Mouse (Mus musculus) layer of hippocampus, adult 9-10 months (tissue): ENCODE results near the gene Nes.

Source experiments
- DNase-seq: peaks from one replicate; pipeline ENCODE4 v3.0.0; 2022; ENCODE audit warnings: low spot score

Nes gene

DNA sequence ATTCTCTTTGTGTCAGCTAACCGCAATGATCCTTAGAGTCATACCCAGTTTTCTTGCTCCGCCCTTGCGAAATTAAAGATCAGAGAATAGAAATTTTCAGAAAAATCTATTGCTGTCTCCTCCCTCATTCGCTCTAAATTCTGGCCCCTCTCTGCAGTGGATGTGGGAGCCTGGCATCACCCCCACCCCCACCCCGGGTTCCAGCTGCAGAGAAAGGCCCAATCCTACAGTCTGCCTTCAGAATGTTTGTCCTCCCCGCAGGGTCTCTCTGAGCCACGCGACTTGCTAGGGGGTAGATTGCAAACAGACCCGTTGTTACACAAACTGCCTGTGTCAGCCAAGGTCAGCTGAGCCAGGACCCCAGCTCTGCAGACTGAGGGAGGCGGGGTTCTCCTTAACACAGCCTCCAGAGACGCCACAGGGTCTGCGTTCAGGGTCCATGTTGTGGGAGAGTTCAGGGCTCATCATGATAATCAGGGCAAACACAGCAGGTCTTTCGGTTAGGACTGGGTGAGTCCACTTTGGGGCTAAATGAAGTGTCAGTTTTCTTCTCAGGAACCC is 20.8 kb upstream of the Nes start:
- DNase-seq, result no peak

DNA sequence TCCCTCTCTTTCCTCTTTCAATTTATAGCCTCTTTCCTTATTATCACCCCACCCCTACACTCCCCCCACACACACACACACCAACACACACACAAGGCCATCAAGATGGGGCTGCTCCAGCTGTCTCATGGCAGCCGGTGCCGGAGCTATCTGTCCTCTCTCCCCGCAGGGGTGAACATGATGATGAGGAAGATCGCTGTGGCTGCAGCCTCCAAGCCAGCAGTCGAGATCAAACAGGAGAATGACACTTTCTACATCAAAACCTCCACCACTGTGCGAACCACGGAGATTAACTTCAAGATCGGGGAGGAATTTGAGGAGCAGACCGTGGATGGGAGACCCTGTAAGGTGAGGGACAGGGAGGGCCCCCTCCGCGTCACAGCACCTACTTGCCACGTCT is 18.9 kb upstream of the Nes start:
- DNase-seq, result no peak

DNA sequence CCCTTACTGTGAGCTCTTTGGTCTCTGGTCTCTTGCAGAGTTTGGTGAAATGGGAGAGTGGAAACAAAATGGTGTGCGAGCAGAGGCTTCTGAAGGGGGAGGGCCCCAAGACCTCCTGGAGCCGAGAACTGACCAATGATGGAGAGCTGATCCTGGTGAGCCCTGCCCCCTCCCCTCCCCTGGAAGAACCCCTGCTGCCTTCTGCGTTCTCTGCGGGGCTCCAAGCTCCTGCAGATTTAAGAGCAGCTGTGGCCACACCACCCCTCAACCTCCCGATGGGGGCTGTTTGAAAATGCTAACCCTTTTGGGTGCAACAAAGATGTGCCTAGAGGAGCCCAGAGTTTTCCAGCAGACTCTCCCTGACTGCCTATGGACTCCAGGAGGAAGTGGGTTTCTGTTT is 18.4 kb upstream of the Nes start:
- DNase-seq, result no peak

DNA sequence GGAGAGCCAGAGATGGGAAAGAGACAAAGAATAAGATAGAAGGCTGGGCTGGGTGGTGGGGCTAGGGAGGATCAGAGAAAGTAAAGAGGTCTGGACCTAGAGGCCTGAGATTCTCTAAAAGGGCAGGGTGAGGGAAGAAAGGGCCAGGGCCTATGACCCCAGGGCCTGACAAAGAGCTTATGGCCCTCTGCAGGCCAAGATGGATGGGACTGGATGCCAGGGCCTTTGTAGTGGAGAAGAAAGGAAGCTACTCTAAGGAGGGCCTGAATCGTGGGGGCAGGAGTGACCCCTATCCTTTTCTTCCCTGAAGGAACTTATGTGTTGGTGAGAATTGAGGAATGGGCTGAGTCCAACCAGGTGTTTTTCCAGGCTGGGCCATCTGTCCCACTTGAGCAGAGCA is 12.8 kb upstream of the Nes start:
- no peak for DNase-seq

DNA sequence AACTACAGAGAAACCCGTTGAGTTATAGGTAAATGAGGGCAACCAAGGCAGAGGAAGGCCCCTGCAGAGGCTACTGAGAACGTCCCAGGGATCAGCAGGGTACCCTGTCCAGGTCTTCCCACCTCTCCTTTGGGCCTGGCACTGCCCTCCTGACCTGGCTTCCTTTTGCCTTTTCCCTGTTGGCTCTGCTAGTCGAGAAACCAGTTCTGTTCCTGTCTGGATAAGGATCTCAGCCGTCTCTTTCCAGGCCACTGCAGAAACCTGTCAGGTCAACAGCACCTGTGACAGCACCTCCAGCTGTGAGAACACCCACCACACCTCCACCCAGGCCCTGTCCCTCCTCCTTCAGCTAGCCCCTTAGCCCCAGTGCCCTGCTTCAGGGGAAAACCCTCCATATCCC is 12.4 kb upstream of the Nes start:
- DNase-seq, result no peak

DNA sequence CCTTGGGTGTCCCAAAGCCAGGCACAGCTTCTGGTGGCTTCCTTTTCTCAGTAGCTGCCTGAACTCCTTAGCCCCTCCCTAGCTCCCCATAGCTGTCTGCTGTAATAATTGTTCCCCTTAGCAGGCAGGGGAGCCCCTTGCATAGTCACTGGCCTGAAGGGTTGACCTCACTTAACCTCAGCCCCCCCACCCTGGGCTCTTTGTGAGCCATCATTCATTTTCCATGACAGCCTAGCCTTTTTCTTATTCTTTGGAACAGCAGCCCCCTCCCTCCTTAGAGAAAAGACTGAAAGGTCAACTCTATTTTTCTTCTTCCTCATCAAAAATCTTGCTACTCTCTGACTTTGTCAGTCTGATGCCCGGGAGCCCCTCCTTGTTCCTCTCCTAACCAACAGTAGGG is 11.9 kb upstream of the Nes start:
- DNase-seq, result no peak

DNA sequence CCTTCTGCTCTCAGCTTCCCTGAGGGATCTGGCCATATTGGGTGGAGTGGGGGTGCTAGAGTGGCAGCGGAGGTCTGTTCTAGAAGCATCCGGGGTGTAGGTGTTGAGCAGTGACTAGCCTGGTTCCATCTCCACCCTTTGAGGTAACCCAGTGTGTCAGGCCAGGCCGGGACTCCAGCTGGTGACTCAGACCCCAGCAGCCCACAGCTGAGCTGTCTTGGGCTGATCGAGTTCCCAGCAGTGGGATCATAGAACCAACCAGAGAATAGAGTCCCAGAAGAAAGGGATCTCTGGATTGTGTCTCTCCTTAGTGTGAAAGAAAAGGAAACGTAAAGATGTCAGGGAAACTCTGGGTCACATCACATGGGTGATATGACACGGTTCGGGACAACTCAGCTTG is 11.5 kb upstream of the Nes start:
- no peak for DNase-seq

DNA sequence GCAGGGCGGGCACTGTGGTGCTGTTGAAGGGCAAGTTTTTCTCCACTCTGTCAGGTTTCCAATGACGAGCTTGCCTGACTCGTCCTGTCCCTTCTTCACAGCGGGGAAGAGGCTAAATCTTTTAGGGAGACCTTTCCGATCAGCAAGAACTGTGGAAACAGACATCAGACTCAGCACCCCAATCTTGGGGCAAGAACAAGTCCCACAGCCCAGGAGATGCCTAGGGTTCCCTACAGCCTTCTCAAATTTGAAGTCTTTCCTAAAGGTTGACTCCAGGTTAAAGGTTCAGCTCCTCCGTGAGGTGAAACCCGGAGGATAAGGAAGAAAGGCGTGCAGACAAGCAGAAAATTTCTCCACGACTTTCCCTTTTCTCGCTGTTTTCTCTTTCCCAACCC is 10.7 kb upstream of the Nes start:
- DNase-seq, result no peak

DNA sequence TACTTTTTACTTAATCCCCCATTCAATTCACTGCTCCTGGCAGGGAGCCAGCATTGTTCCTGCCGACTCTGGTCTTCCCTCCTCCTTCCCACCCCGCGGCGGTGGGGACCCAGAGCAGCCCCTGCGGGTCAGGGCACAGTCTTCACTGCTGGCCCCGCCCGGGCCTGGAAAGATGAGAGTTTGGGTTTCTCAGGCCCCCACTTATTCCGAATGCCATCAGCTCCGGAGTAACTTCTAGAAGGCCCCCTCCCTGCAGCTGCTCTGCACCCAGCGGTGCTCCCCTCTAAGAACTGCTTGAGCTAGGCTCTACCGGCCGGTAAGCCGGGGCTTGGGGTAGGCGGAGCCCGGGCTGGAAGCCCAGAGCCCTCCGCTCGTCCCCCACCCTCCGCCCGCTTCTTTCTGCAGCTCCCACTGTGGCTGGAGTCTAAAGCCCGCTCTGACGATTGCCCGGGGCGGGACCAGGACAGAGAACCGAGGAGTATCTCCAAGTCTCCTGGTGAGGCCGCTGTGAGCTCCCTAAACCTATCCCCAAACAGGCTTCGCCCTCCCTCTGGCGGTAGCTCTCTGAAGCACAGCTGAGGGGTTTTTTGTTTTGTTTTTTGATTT is 10.2 kb upstream of the Nes start:
- peak; percentile 54 for DNase-seq

DNA sequence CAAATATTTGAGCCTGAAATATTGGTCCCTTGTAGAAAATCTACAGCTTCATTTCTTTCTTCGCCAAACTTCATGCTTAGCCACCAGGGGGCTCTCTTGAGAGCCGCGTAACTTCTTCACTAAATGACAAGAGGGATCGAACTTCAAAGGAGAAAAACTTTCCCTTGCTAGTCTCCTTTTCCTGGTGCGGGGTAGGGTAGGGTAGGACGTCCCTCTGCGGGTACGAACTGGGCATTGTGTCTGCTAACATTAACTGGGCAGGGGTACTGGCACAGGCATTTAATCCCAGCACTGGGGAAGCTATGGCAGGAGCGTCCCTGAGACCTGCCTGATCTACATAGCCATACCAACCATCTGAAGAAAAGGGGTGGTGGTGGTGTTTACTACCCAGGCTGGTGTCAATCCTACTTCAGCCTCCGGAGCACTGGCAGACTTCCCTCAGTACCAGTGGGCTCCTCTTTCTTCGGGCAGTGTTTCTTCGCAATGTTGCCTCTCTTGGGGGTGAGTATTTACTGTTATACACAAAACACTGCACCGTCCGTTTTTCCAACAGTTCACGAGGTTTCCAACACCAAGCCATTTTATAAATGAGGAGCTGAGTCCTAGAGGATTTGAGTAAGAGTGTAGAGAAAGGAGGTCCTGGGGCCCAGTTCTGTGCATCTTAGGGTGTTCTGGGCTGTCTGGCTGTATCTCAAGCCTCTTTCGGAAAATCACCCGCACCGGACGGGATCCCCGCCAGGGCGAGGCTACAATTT is 517 bp upstream of the Nes start:
- peak; percentile 45 for DNase-seq

DNA sequence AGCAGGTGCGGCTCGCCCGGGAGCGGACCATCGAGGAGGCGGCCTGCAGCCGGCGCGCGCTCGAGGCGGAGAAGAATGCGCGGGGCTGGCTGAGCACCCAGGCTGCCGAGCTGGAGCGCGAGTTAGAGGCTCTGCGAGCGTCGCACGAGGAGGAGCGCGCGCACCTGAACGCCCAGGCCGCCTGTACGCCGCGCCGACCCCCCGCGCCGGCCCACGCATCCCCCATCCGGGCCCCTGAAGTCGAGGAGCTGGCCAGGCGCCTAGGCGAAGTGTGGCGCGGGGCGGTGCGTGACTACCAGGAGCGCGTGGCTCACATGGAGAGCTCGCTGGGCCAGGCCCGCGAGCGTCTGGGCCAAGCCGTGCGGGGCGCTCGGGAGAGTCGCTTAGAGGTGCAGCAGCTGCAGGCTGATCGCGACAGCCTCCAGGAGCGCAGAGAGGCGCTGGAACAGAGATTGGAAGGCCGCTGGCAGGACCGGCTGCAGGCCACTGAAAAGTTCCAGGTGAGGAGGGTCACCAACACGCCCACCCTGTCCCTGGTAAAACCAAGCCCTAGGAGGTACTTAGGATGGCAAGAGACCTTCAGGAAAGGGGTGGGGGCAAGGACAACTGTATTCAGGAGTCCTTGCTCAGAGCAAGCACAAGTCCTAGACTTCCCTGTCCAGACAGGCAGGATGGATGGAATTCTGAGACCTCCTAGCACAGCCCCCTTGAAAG is 768 bp downstream of the Nes start:
- no peak for DNase-seq

DNA sequence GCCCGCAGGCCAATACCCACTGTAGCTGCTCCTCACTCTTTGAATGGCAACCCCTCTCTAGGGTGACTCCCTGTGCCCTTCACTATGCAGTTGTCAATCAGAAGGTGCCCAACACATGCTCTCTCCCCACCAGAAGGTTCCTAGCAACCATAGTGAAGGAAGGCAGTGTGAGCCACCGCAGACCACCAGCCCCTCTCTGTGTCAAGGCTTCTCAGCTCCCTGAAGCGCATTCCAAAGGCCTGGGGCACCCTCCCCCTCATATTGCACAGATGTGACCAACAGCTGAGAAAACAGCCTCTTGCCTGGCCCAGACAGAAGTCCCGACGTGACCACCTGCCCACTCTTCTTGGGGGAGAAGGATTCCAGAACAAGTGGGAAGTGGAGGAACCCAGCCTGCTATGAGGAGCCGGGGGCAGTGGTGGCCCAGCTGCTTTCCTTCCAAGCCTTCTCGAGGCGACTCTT is 1.4 kb downstream of the Nes start:
- DNase-seq, result no peak

DNA sequence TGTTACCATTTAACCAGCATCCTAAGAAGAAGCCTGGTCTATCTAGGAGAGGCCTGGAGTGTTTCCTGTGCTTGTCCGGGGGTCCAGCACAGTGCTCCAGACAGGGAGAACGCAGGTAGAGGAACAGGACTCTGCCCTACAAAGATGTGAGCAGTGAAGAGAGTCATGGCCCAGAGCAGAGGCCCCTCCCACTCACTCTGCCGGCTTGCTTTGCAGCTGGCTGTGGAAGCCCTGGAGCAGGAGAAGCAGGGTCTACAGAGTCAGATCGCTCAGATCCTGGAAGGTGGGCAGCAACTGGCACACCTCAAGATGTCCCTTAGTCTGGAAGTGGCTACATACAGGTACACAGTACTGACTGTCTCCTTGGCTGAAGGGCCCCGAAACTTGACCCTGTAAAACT is 1.9 kb downstream of the Nes start:
- no peak for DNase-seq

DNA sequence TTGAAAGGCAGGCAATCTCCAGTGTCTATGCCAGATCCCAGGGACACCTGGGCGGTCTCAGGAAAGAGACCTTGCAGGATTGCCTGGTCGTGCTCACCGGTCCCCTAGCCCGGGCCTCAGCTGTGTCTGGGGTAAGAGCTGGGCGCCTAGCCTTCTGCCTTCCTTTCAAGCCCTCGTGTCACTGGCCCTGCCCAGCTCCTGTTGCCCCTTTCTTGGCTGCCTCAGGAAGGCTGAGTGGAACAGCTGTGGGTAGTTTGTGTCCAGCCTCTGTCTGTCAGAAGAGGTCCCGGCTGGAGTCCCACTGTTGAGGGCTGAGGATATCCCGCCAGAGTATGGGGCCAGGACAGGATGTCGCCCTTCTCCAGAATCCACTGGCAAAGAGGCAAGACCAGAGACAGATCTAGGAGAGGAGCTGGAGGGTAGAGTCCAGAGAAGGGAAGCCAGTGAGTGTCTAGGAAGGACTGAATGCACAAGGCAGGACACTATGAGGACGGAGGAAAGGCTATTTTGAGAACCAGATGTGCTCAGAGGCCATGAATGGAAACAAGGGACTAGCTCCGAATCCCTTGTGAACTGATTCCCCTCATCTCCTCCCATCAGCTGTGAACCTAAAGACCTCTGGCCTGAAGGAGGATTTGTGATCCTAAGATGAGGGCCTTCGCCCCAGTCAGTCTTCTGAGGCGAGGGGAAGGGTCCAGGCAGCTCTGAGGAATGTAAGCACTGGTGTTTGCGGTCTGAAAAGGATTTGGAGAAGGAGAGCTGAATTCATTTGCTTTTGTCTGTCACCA is 2.9 kb downstream of the Nes start:
- no peak for DNase-seq

DNA sequence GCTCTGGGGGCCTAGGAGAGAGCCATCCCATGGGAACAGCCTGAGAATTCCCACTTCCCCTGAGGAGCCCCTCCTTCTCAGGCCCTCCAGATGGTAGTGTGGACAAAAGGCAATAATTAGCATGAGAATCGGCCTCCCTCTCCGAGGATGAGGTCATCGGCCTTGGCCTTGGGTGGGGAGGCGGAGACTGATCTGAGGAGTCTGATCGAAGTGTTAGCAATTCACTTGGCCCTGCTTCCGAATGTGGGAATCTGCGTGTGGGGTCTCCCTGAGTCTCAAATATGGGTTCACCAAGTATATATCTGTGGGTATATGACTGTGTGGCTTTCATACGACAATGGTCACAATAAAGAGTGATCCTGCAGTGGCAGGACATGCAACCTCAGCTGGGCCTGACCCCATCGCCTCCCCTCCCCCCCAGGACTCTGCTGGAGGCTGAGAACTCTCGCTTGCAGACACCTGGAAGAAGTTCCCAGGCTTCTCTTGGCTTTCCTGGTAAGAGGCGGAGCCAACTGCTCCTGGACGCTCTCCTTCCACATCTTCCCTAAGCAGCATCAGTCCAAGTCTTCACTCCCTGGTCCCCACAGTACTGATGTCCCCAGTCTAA is 3.6 kb downstream of the Nes start:
- no peak for DNase-seq

DNA sequence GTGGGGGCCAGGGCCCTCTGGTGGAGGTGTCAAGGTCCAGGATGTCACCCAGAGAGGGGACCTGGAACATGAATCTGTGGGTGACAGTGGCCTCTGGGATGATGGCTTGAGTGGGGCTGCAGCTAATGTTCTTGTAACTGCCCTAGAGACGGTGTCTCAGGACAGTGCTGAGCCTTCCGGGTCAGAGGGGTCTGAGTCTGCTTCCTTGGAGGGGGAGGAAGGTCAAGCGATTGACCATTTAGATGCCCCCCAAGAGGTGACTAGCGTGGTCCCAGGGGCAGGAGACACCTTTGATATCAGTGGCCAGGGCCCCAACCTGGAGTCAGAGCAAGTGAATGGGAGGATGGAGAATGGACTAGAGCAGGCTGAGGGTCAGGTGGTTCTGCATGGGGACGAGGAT is 8.6 kb downstream of the Nes start:
- DNase-seq, result no peak

DNA sequence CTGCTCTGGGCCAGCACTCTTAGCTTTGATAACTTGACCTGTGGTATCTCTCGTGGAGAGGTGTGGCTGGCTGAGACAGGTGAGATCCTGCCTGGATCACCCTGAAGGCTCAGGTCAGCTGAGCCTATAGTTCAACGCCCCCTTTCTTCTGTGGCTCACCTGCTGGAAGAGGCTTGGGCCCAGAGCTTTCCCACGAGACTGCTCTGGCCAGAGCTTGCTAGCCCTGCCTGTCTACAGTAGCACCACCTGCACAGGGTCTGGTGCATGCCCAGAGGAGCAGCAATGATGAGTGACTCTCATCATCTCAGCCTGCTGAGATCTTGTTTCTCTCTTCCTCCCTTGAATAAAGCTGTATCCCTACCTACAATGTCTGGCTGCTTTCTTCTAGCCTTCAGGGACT is 9.2 kb downstream of the Nes start:
- no peak for DNase-seq

DNA sequence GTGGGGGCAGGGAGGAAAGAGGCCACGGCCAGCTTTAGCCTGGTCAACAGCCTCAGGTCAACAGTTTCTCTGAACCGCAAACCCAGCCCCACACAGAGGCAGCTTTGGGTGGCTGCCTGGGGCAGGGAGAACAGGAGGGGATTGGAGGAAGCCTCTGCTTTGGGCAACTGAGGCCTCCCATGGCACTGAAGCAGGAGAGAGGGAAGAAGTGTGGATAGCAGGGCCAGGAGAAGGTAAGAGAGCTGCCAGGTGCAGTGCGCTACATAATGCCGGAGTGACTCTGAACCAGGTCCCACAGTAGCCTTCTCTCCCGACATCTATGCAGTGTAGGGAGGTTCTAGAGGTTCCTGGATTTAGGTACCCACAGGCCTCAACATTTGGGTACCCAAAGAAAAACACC is 9.8 kb downstream of the Nes start:
- no peak for DNase-seq

DNA sequence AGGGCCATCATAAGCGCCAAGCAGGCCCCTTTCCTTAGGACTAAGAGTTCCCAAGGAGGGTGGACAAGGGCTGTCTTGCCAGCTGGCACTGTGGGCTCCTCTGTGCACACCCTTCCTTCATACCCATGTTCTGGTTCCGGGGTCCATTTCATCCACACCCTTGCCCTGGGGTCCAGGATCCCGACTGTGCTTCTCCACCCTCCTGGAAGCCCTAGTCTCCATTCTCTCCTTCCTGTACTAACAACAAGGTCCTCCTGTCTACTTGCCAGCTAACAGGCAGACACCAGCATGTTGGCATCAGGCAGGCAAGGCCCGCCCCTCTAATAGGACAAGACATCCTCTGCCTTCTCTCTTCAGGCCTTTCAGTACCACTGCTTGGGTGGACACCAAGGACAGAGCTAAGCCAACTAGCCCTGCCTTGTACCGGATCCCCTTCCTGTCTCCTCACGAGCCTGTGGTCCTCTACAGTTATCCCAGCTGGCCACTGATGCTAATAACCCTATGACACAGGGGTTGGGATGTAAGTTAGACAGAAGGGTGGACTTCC is 10.4 kb downstream of the Nes start:
- DNase-seq, result no peak

DNA sequence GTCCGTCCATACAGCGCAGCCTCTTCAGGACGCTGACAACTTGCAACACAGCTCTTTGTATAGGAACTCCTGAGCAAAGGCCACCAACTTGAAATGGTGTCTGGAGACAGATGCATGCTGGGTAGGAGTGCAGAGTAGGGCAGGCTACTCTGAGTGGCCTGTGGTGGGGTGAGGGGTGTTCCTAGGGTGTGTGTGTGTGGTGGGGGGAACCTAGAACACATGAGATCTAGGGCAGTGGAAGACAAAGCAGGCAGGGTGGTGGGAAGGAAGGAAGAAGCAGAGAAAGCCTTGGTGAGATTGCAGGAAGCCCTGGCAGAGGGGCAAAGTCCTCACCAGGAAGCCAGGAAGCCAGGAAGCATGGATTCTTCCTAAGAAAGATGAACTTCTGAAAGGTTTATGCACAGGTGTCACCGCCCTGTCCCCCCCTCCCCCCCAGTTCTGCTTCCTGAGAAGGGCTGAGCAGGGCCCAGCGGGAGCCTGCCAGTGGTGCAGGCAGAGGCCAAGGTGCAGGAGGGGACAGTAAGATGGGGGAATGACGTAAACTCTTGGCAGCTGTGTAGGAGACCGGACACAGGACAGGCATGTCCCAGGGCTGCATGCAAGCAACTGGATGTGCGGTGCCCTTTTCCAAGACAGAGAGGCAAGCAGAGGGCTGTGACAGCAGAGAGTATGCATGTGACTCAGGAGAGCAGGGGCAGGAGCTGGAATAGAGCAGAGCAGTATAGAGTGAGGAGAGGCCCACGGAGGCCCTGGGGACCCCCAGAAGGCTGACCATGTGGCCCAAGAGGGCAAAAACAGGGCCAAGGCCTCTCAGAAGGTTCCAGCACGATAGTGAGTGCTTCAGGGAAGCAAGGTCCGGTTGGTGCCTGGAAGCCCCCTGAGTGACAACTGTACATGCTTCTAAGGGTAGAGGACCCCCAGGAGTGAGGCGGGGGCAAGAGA is 11.3 kb downstream of the Nes start:
- DNase-seq, result no peak
